8 mouse cellular contexts compared by ENCODE assay signal in the genomic region with DNA sequence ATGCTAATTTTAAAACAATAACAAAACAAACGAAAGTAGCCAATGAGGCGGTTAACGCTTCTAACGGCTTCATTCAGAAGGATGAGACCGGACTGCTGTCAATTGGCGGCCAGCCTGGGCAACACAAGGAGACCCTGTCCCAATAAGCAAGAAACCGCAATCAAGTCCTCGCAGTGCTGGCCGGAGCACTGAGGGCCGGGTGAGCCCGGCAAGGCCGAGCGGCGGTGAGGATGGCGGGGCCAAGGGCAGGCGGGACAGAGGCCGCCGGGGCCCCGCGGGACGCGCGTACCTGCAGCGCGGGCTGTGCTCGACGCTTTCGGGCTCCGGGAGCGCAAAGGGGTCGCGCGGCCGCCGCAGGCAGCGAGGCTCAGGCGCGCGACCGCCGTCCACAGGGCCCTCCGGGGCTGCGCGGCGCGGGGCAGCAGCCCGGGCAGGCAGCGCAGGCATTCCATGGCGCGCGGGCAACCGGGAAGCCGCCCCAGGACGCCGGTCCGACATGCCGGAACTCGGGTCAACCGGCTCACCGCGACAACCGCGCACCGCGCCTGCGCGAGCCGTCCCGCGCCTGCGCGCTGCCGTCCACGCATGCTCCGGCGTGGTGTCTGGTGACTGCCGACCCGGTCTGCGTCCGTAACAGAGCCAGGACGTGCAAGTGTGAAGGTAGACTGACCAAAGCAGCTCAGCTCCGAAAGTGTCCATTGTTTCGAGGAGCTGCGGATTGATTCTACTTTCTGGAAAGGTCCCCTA. TPM values are rescaled to one million over a fixed set of nuclear protein-coding genes. Genes with fewer than 3 reads are reported as not detected.
DNase-seq lines count a peak whose midpoint lies in the region; ATAC-seq lines count a peak whose summit lies in the region.

A gene (minus strand): TSS at position 587 of the 747 bp plus-strand sequence.

- peak; percentile 93 for DNase-seq in Muller cell, postnatal 12 days (ENCODE audit: inconsistent ontology term)
- peak; percentile 92 for DNase-seq in cerebellum, adult 9-11 months
- peak; percentile 77 to 86 for DNase-seq in frontal cortex, postnatal 10 days (ENCODE audit: low spot score in 2 of 2)
- DNase-seq in layer of hippocampus, postnatal 14 days (ENCODE audit: low spot score in 2 of 2), result peak; percentile 81 to 90
- DNase-seq in lung, postnatal 14 days, result peak; percentile 88
- DNase-seq in retina, adult 2 months (ENCODE audit: low read depth, low spot score), result peak; percentile 84
- peak; percentile 87 to 89 for DNase-seq in thymus, postnatal 36 days

- ATAC-seq in hindbrain, embryonic 12.5 days (ENCODE audit: low FRiP score), result peak; percentile 96

- H3K36me3 ChIP-seq in hindbrain, embryonic 12.5 days, result no peaks in the 10 kb centered on the region

- no peaks in the 10 kb centered on the region for H3K27me3 ChIP-seq in hindbrain, embryonic 12.5 days

- H3K4me1 ChIP-seq in hindbrain, embryonic 12.5 days, result peaks cover 14% of the 10 kb centered on the region

- H3K4me3 ChIP-seq in hindbrain, embryonic 12.5 days, result peak within 1 kb of the TSS; percentile 97

- H3K9ac ChIP-seq in hindbrain, embryonic 12.5 days, result peak within 1 kb of the TSS; percentile 96

- no peaks in the 10 kb centered on the region for H3K9me3 ChIP-seq in hindbrain, embryonic 12.5 days (replicated peaks)

- peak within 1 kb of the TSS; percentile 89 for H3K27ac ChIP-seq in hindbrain, embryonic 12.5 days

- under 1% methylated on average over 47 of the region's 84 CpGs for WGBS in hindbrain, embryonic 12.5 days

- peak within 1 kb of the TSS; percentile 73 for H3K4me2 ChIP-seq in hindbrain, embryonic 12.5 days (replicated peaks)

RNA-seq across cellular contexts. Expression of the gene that starts here (rescaled TPM):
- 26.1 and 31.9 TPM in 2 replicates for polyA plus RNA-seq in hindbrain, embryonic 12.5 days (2016; fragmentation: Nextera tagmentation; extraction: Ambion mirVana)
- 10 to 100 TPM; 60.4 to 62.1 TPM for total RNA-seq in layer of hippocampus, postnatal 14 days (2021)

Comparison
In these comparisons a context has a peak if more than half of its experiments do, and no peak if none do; other contexts are left out.
1. Peak in every context shown above with its lines: DNase-seq, ATAC-seq, H3K4me3 ChIP-seq and H3K27ac ChIP-seq.